Mouse (Mus musculus): ENCODE measurements around the gene Rhox3c.
"Not testable (repeated sequence)": the region's sequence is repeated elsewhere in the genome, so short reads cannot be mapped to it uniquely, and the experiment has no call there.

Rhox3c gene

DNA sequence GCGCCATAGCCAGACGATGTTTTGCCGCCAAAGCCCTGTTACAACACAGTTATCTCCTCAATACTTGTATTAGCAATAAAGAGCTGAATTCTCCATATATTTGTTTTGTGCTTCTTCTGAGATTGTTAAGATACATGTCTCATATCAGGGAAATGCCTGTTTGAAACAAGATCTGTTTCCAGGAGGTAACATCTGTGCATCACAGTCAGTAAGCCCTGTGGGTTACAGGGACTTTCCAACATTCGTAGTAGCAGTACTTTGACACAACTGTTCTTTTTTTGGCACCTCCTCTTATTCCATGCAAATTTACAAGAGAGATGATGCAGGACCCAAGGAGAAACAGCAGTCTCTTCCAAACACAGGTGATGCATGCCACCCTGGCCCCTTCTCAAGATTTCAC, at the start of gene Rhox3c:
TSS of gene Rhox3c (plus strand) at position 301 of the 400 bp plus-strand sequence.
- not testable (repeated sequence) for DNase-seq (ENCODE audit: low read depth, low spot score)

DNA sequence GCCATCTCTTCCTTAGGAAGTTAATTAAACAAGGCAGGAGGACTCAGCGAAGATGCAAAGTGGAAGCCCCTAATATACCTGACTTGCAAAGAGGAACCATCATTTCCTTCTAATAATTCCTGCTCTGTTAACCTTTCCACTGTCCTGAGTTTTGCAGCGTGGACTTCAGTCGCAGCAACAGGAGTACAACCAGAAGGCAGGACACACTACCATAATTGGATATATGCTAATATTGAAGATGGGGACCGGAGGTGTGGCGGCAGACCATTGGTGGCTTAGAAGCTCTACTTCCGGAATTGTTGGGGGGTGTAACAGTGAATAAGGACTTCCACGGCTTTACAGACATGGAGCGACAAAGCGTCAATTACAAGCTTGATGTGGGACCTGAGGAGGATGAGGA, 46.6 kb upstream of the Rhox3c start, which contains the start of gene Rhox2b:
TSS of gene Rhox2b (plus strand) at position 301 of the 400 bp plus-strand sequence.
- DNase-seq (ENCODE audit: low read depth, low spot score) = not testable (repeated sequence)

DNA sequence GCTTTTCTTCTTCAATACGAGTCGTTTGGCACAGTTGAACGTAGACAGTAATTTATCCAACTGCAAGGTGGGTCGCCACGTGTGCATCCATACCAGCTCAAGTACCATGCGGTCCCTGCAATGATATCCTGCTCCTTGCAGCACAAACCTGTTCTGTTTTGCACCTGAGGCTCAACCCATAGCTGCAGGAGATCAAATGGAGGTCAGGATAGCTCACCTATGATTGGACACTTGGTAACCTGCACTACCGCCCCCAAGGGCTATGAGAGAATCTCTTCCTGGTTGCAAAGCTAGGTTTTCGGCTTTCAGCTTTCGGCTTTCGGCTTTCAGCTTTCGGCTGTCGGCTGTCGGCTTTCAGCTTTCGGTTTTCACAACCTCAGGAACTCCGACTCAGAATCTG, 26.2 kb upstream of the Rhox3c start, which contains the start of gene Rhox4b:
TSS of gene Rhox4b (plus strand) at position 301 of the 400 bp plus-strand sequence.
- not testable (repeated sequence) for DNase-seq (ENCODE audit: low read depth, low spot score)

DNA sequence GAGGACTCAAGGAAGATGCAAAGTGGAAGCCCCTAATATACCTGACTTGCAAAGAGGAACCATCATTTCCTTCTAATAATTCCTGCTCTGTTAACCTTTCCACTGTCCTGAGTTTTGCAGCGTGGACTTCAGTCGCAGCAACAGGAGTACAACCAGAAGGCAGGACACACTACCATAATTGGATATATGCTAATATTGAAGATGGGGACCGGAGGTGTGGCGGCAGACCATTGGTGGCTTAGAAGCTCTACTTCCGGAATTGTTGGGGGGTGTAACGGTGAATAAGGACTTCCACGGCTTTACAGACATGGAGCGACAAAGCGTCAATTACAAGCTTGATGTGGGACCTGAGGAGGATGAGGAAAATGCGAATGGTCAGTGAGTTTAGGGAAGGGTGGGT, 5.0 kb upstream of the Rhox3c start, which contains the start of gene Rhox2c:
TSS of gene Rhox2c (plus strand) at position 301 of the 400 bp plus-strand sequence.
- not testable (repeated sequence) for DNase-seq (ENCODE audit: low read depth, low spot score)

- not testable (repeated sequence) for DNase-seq (ENCODE audit: low read depth, low spot score)
Measured at GRCm38 (mm10) chrX:37480037-37480436, 21.7 kb downstream of the Rhox3c start, which contains the start of gene Rhox4c. Gene Rhox4c, plus strand, starts transcription at chrX:37480337.

DNA sequence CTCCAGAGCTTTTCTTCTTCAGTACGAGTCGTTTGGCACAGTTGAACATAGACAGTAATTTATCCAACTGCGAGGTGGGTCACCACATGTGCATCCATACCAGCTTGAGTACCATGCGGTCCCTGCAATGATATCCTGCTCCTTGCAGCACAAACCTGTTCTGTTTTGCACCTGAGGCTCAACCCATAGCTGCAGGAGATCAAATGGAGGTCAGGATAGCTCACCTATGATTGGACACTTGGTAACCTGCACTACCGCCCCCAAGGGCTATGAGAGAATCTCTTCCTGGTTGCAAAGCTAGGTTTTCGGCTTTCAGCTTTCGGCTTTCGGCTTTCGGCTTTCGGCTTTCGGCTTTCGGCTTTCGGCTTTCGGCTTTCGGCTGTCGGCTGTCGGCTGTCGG, 55.7 kb downstream of the Rhox3c start, which contains the start of gene Rhox4d:
TSS of gene Rhox4d (plus strand) at position 301 of the 400 bp plus-strand sequence.
- DNase-seq (ENCODE audit: low read depth, low spot score) = not testable (repeated sequence)
